Mouse (Mus musculus): Measurements from ENCODE around the gene Insl3. TPM values are rescaled to one million over a fixed set of nuclear protein-coding genes. Genes with fewer than 3 reads are reported as not detected.

The Insl3 gene
- total RNA-seq (2014; rRNA removed) (1.6 and 1.8 TPM in 2 replicates), polyA plus RNA-seq (2015; fragmentation: Nextera tagmentation; extraction: Ambion mirVana) (0.36 and 1.4 TPM in 2 replicates)

DNA sequence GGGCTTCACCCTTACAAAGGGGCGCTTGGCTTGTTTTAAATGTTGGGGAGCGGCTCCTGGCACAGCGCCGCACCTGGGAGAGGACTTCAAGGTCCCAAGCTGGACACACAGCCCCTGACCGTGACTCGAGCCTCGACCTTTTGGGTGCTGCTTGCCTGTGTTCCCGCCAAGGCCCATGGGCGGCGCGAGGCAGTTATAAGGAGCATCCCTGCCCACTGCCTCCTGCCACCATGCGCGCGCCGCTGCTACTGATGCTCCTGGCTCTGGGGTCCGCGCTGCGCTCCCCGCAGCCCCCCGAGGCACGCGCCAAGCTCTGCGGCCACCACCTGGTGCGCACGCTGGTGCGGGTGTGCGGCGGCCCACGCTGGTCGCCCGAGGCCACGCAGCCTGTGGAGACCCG lies at the start of gene Insl3:
Insl3 (plus strand) TSS at position 187 of the 400 bp plus-strand sequence.
- no peak for TF ChIP-seq CTCF (IDR thresholded peaks at IDR 0.05; ENCODE audit: low read depth)
- WGBS, result 4% methylated on average over 33 of the region's 33 CpGs
- no peak for DNase-seq
- no peaks in the 10 kb centered on the region for H3K36me3 ChIP-seq (ENCODE audit: insufficient read depth)
- H3K4me2 ChIP-seq (ENCODE audit: low read depth), result no peak within 1 kb of the TSS
- peaks cover 5% of the 10 kb centered on the region; the same call in 1 of the 2 replicates for H3K4me1 ChIP-seq (ENCODE audit: insufficient read depth)
- H3K27ac ChIP-seq (ENCODE audit: low read depth, low read length), result no peak within 1 kb of the TSS
- no peak within 1 kb of the TSS for H3K4me3 ChIP-seq (ENCODE audit: low read depth, low read length)
- no peak within 1 kb of the TSS for H3K9ac ChIP-seq
- H3K27me3 ChIP-seq (ENCODE audit: insufficient read depth, low read length), result peaks cover 98% of the 10 kb centered on the region
- H3K9me3 ChIP-seq (ENCODE audit: low read length), result no peaks in the 10 kb centered on the region
- ATAC-seq, result no peak

DNA sequence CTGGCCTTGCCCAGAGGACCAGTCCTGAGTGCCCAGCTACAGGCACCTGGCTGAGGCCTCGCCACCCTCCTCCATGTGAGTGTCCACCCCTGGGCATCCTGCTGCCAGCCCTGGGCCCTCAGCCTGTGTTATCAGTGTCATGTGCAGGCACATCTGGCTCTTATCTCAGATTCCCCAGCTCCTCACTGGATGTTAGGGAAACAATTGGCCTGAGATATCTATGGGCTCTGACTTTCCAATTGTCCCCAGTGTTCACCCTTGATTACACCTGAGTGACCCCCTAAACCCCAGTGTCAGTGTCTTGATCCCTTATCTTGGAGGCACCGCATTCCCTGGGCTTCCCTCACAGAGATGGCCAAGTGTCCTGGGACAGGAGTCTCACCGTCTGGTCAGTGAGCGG lies 49.7 kb upstream of the Insl3 start:
- ATAC-seq, result no peak
- no peak overlapping the region for H3K9ac ChIP-seq
- H3K27me3 ChIP-seq (ENCODE audit: insufficient read depth, low read length), result no peaks in the 10 kb centered on the region
- no peaks in the 10 kb centered on the region for H3K9me3 ChIP-seq (ENCODE audit: low read length)
- H3K27ac ChIP-seq (ENCODE audit: low read depth, low read length), result no peak overlapping the region
- TF ChIP-seq CTCF (IDR thresholded peaks at IDR 0.05; ENCODE audit: low read depth), result no peak
- 90% methylated on average over 4 of the region's 4 CpGs for WGBS
- H3K4me1 ChIP-seq (ENCODE audit: insufficient read depth), result no peaks in the 10 kb centered on the region
- H3K36me3 ChIP-seq (ENCODE audit: insufficient read depth), result peaks cover 58% of the 10 kb centered on the region
- H3K4me3 ChIP-seq (ENCODE audit: low read depth, low read length), result no peak overlapping the region
- no peak for DNase-seq
- H3K4me2 ChIP-seq (ENCODE audit: low read depth), result no peak overlapping the region

GRCm38 (mm10) chr8:71645510-71645909 lies 43.5 kb upstream of the Insl3 start:
- Histone ChIP-seq H3K4me2 (ENCODE audit: low read depth) (no peak overlapping the region), H3K27ac (ENCODE audit: low read depth, low read length) (no peak overlapping the region), H3K4me1 (ENCODE audit: insufficient read depth) (no peaks in the 10 kb centered on the region), H3K9ac (no peak overlapping the region), H3K9me3 (ENCODE audit: low read length) (no peaks in the 10 kb centered on the region), H3K36me3 (ENCODE audit: insufficient read depth) (peaks cover 75% of the 10 kb centered on the region), H3K4me3 (ENCODE audit: low read depth, low read length) (no peak overlapping the region), H3K27me3 (ENCODE audit: insufficient read depth, low read length) (no peaks in the 10 kb centered on the region)
- no peak for ATAC-seq
- TF ChIP-seq CTCF (IDR thresholded peaks at IDR 0.05; ENCODE audit: low read depth), result no peak
- WGBS, result 81% methylated on average over 9 of the region's 9 CpGs
- no peak for DNase-seq

- WGBS, result 6% methylated on average over 24 of the region's 24 CpGs
- H3K27me3 ChIP-seq (ENCODE audit: insufficient read depth, low read length), result 0 out of 2 replicates have a peak, but pooled peaks cover 4% of the 10 kb centered on the region
- no peaks in the 10 kb centered on the region for H3K9me3 ChIP-seq (ENCODE audit: low read length)
- TF ChIP-seq CTCF (IDR thresholded peaks at IDR 0.05; ENCODE audit: low read depth), result no peak
- H3K36me3 ChIP-seq (ENCODE audit: insufficient read depth), result peaks cover 66% of the 10 kb centered on the region
- ATAC-seq (0 out of 2 replicates have a peak, but pooled peaks have one; percentile 10), DNase-seq (no peak)
- H3K27ac ChIP-seq (ENCODE audit: low read depth, low read length), result no peak overlapping the region
- H3K4me1 ChIP-seq (ENCODE audit: insufficient read depth), result no peaks in the 10 kb centered on the region
- no peak overlapping the region for H3K4me3 ChIP-seq (ENCODE audit: low read depth, low read length)
- H3K9ac ChIP-seq, result no peak overlapping the region
- H3K4me2 ChIP-seq (ENCODE audit: low read depth), result peak overlapping the region; percentile 10; the same call in 1 of the 2 replicates
Observed at GRCm38 (mm10) chr8:71654600-71654999, 34.4 kb upstream of the Insl3 start.

GRCm38 (mm10) chr8:71657816-71658215 lies 31.2 kb upstream of the Insl3 start:
- ATAC-seq, result no peak
- H3K4me3 ChIP-seq (ENCODE audit: low read depth, low read length), result no peak overlapping the region
- H3K27me3 ChIP-seq (ENCODE audit: insufficient read depth, low read length), result 0 out of 2 replicates have a peak, but pooled peaks cover 4% of the 10 kb centered on the region
- DNase-seq, result no peak
- H3K36me3 ChIP-seq (ENCODE audit: insufficient read depth), result peaks cover 49% of the 10 kb centered on the region
- H3K4me1 ChIP-seq (ENCODE audit: insufficient read depth), result no peaks in the 10 kb centered on the region
- TF ChIP-seq CTCF (IDR thresholded peaks at IDR 0.05; ENCODE audit: low read depth), result no peak
- no peak overlapping the region for H3K4me2 ChIP-seq (ENCODE audit: low read depth)
- no peak overlapping the region for H3K9ac ChIP-seq
- H3K27ac ChIP-seq (ENCODE audit: low read depth, low read length), result no peak overlapping the region
- WGBS, result 25% methylated on average over 9 of the region's 9 CpGs
- no peaks in the 10 kb centered on the region for H3K9me3 ChIP-seq (ENCODE audit: low read length)

DNA sequence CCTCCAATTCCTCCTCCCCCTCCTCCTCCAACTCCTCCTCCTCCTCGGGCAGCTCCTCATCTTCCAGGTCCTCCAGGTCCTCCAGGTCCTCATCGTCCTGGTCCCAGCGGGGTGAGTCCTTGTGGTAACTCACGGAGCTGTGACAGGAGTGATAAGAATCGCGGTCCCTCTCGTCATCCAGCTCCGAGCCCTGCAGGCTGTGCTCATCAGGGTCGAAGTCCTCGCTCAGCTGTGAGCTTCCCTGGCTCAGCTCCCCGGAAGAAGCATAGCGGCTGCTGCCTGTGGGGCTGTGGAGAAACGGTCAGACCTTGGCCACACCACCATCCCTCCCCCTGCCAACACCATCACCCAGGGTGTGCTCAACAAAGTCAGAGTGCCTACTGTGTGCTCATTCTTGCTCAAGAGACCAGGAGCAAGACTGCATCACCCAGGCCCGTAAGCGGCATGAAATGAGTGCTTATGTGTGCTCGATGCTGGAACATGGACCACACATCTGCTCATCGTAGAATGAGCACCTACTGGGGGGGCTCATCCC lies 30.4 kb upstream of the Insl3 start:
- no peaks in the 10 kb centered on the region for H3K4me1 ChIP-seq (ENCODE audit: insufficient read depth)
- ATAC-seq, result no peak
- no peak overlapping the region for H3K9ac ChIP-seq
- H3K36me3 ChIP-seq (ENCODE audit: insufficient read depth), result peaks cover 53% of the 10 kb centered on the region
- no peak for DNase-seq
- 0 out of 2 replicates have a peak, but pooled peaks cover 4% of the 10 kb centered on the region for H3K27me3 ChIP-seq (ENCODE audit: insufficient read depth, low read length)
- no peaks in the 10 kb centered on the region for H3K9me3 ChIP-seq (ENCODE audit: low read length)
- no peak for TF ChIP-seq CTCF (IDR thresholded peaks at IDR 0.05; ENCODE audit: low read depth)
- no peak overlapping the region for H3K27ac ChIP-seq (ENCODE audit: low read depth, low read length)
- no peak overlapping the region for H3K4me2 ChIP-seq (ENCODE audit: low read depth)
- 35% methylated on average over 17 of the region's 17 CpGs for WGBS
- no peak overlapping the region for H3K4me3 ChIP-seq (ENCODE audit: low read depth, low read length)

DNA sequence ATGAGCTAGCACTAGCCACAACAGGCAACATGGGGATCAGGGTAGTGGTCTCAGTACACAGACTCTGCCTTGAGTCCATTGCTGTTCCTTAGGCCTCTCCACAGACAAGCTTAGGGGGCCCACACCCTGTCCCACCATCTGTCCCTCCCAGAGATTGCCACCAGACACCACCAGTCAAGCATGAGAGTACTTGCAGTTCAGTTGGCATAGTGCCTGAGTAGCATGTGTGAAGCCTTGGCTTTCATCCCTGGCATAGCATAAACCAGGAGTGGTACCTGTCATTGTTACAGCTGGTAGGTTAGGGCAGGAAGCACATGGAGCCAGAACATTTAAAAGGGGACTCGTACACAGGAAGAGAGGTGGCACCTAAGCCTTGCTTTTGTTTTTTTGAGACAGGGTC lies 29.3 kb upstream of the Insl3 start:
- H3K27me3 ChIP-seq (ENCODE audit: insufficient read depth, low read length), result 0 out of 2 replicates have a peak, but pooled peaks cover 4% of the 10 kb centered on the region
- no peak for ATAC-seq
- peaks cover 54% of the 10 kb centered on the region for H3K36me3 ChIP-seq (ENCODE audit: insufficient read depth)
- no peaks in the 10 kb centered on the region for H3K4me1 ChIP-seq (ENCODE audit: insufficient read depth)
- no peaks in the 10 kb centered on the region for H3K9me3 ChIP-seq (ENCODE audit: low read length)
- H3K4me2 ChIP-seq (ENCODE audit: low read depth), result no peak overlapping the region
- WGBS, result 61% methylated on average over 1 of the region's 1 CpGs
- H3K4me3 ChIP-seq (ENCODE audit: low read depth, low read length), result no peak overlapping the region
- TF ChIP-seq CTCF (IDR thresholded peaks at IDR 0.05; ENCODE audit: low read depth), result no peak
- no peak for DNase-seq
- no peak overlapping the region for H3K27ac ChIP-seq (ENCODE audit: low read depth, low read length)
- no peak overlapping the region for H3K9ac ChIP-seq

All from forebrain, postnatal 0 days (tissue).